Mouse (Mus musculus): Measurements from ENCODE around the gene Mfsd10. TPM values are rescaled to one million over a fixed set of nuclear protein-coding genes. Genes with fewer than 3 reads are reported as not detected.

Mfsd10 gene
- polyA plus RNA-seq (2011; ENCODE audit: insufficient read length, low read depth, missing spikeins), result 62.3 and 62.6 TPM in 2 replicates

DNA sequence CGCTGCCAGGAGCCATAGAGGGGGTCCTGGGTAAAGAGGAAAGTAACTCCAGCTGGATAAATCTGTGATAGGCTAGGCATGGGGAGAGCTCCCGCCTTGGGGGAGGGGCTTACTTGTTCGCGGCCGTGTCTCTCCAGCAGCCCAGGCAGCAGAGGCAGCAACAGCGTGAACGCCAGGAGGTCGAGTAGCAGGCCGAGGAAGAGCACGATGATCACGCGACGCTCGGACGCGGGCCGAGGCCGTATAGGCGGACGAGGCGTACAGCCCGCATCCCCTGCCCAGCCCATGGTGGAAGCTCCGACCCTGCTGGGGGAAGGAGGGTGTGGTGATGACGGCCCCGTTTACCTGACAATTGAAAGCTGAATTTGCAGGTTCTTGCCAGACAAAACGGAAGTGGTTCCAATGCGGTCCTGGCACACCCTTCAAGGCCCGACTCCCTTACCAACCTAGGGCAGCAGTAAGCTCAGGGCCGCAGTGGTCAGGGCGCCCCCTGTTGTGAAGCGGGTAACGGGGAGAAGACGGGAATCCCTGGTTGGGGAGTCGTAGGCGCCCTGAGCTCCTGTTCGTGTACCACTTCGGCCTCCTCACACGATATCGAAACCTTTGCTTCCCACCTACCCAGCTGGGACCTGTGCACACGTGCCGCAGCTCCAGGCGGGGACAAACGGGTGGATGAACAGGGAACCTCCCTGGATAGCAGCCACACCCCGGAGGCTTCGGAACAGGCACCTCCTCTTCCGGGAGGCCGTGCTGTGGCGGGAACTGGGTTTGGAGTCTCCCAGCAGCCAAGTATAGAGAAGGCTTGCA lies at the start of gene Mfsd10:
TSS of gene Mfsd10 (minus strand) at position 732 of the 807 bp plus-strand sequence.
- TF ChIP-seq POLR2A (IDR thresholded peaks at IDR 0.05; ENCODE audit: low read depth, low read length) (peak; percentile 97), CTCF (IDR thresholded peaks at IDR 0.05; ENCODE audit: borderline replicate concordance, insufficient read depth, low read length) (peak; percentile 60; the same call in 1 of the 2 replicates)
- H3K4me1 ChIP-seq (ENCODE audit: control insufficient read depth, insufficient read depth, low read length), result no peaks in the 10 kb centered on the region
- H3K4me3 ChIP-seq (ENCODE audit: insufficient read depth, low read length), result peak within 1 kb of the TSS; percentile 54
- peak within 1 kb of the TSS; percentile 74 for H3K27ac ChIP-seq (ENCODE audit: insufficient read depth, low read length)

DNA sequence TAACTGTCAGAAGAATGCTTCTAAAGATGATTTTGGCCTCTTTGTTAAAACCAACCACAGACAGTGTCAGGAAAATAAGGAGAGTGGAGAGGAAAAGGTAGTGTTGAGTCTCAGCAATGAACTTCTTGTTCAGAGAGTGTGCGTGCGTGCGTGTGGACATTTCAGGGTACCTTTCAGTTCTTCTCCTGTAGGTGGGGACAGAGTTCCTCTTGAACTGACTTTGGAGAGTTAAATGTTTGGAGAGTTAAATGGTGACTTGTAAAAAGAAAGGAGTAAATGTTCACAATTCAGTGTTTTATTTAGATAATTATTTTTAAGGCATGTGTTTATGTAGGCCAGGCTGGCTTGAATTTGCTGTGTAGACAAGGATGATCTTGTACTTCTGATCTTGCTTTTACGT lies 33.3 kb upstream of the Mfsd10 start:
- Histone ChIP-seq H3K27ac (ENCODE audit: insufficient read depth, low read length) (no peak overlapping the region), H3K4me3 (ENCODE audit: insufficient read depth, low read length) (no peak overlapping the region), H3K4me1 (ENCODE audit: control insufficient read depth, insufficient read depth, low read length) (no peaks in the 10 kb centered on the region)
- TF ChIP-seq CTCF (IDR thresholded peaks at IDR 0.05; ENCODE audit: borderline replicate concordance, insufficient read depth, low read length) (no peak), POLR2A (IDR thresholded peaks at IDR 0.05; ENCODE audit: low read depth, low read length) (no peak)

- Histone ChIP-seq H3K4me1 (ENCODE audit: control insufficient read depth, insufficient read depth, low read length) (no peaks in the 10 kb centered on the region), H3K4me3 (ENCODE audit: insufficient read depth, low read length) (no peak overlapping the region), H3K27ac (ENCODE audit: insufficient read depth, low read length) (no peak overlapping the region)
- TF ChIP-seq CTCF (IDR thresholded peaks at IDR 0.05; ENCODE audit: borderline replicate concordance, insufficient read depth, low read length) (no peak), POLR2A (IDR thresholded peaks at IDR 0.05; ENCODE audit: low read depth, low read length) (no peak)
These were observed 32.5 kb upstream of the Mfsd10 start for GRCm38 (mm10) chr5:34669493-34669892.

- H3K4me3 ChIP-seq (ENCODE audit: insufficient read depth, low read length), result no peak overlapping the region
- H3K27ac ChIP-seq (ENCODE audit: insufficient read depth, low read length), result peak overlapping the region; percentile 62; the same call in 1 of the 2 replicates
- TF ChIP-seq POLR2A (IDR thresholded peaks at IDR 0.05; ENCODE audit: low read depth, low read length) (no peak), CTCF (IDR thresholded peaks at IDR 0.05; ENCODE audit: borderline replicate concordance, insufficient read depth, low read length) (no peak)
- peaks cover 6% of the 10 kb centered on the region for H3K4me1 ChIP-seq (ENCODE audit: control insufficient read depth, insufficient read depth, low read length)
These were observed 26.2 kb upstream of the Mfsd10 start for GRCm38 (mm10) chr5:34663231-34663630.

- Histone ChIP-seq H3K4me1 (ENCODE audit: control insufficient read depth, insufficient read depth, low read length) (peaks cover 6% of the 10 kb centered on the region), H3K4me3 (ENCODE audit: insufficient read depth, low read length) (no peak overlapping the region), H3K27ac (ENCODE audit: insufficient read depth, low read length) (no peak overlapping the region)
- TF ChIP-seq POLR2A (IDR thresholded peaks at IDR 0.05; ENCODE audit: low read depth, low read length), result no peak
- TF ChIP-seq CTCF (IDR thresholded peaks at IDR 0.05; ENCODE audit: borderline replicate concordance, insufficient read depth, low read length), result no peak
These were observed 24.9 kb upstream of the Mfsd10 start for GRCm38 (mm10) chr5:34661909-34662308.

DNA sequence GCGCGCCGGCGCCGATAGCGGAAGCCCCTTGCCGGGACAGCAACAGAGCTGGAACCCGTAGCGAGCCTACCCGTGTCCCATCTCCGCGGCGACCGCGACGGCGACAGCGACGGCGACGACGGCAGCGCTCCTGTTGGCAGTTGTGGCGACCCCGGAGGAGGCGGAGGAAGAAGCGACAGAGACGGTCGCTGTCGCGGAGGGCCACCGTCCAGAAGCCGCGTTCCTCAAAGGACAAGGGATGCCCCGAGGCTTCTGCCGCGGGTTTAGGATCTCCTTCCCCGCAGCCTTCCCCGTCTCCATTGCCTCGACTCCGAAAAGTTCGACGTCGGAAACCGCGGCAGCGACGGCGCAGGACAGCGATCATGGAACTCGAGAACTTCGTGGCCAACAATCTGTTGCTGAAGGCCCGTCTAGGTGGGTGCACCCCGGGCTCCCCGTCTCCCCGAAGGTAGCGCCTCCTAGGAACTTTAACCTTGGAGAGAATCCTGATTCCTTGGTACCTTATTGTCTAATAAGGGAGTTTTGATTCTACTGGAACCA lies 23.6 kb upstream of the Mfsd10 start:
- TF ChIP-seq CTCF (IDR thresholded peaks at IDR 0.05; ENCODE audit: borderline replicate concordance, insufficient read depth, low read length) (no peak), POLR2A (IDR thresholded peaks at IDR 0.05; ENCODE audit: low read depth, low read length) (no peak)
- Histone ChIP-seq H3K27ac (ENCODE audit: insufficient read depth, low read length) (peak overlapping the region; percentile 80), H3K4me3 (ENCODE audit: insufficient read depth, low read length) (peak overlapping the region; percentile 70), H3K4me1 (ENCODE audit: control insufficient read depth, insufficient read depth, low read length) (peaks cover 6% of the 10 kb centered on the region)

GRCm38 (mm10) chr5:34659686-34660590 lies 22.9 kb upstream of the Mfsd10 start, which contains the start of the genes Nop14 and Grk4:
Gene Nop14 (minus strand): TSS chr5:34660148.
Gene Grk4 (plus strand): TSS chr5:34660379.
- TF ChIP-seq CTCF (IDR thresholded peaks at IDR 0.05; ENCODE audit: borderline replicate concordance, insufficient read depth, low read length) (peak; percentile 31; the same call in 1 of the 2 replicates), POLR2A (IDR thresholded peaks at IDR 0.05; ENCODE audit: low read depth, low read length) (peak; percentile 99)
- Histone ChIP-seq H3K4me3 (ENCODE audit: insufficient read depth, low read length) (peak within 1 kb of the TSS; percentile 83), H3K27ac (ENCODE audit: insufficient read depth, low read length) (peak within 1 kb of the TSS; percentile 80), H3K4me1 (ENCODE audit: control insufficient read depth, insufficient read depth, low read length) (peaks cover 6% of the 10 kb centered on the region)

GRCm38 (mm10) chr5:34657556-34657955 lies 20.5 kb upstream of the Mfsd10 start:
- Histone ChIP-seq H3K4me1 (ENCODE audit: control insufficient read depth, insufficient read depth, low read length) (no peaks in the 10 kb centered on the region), H3K4me3 (ENCODE audit: insufficient read depth, low read length) (no peak overlapping the region), H3K27ac (ENCODE audit: insufficient read depth, low read length) (no peak overlapping the region)
- TF ChIP-seq POLR2A (IDR thresholded peaks at IDR 0.05; ENCODE audit: low read depth, low read length) (no peak), CTCF (IDR thresholded peaks at IDR 0.05; ENCODE audit: borderline replicate concordance, insufficient read depth, low read length) (no peak)

GRCm38 (mm10) chr5:34654881-34655280 lies 17.9 kb upstream of the Mfsd10 start:
- Histone ChIP-seq H3K4me3 (ENCODE audit: insufficient read depth, low read length) (no peak overlapping the region), H3K27ac (ENCODE audit: insufficient read depth, low read length) (no peak overlapping the region), H3K4me1 (ENCODE audit: control insufficient read depth, insufficient read depth, low read length) (no peaks in the 10 kb centered on the region)
- TF ChIP-seq POLR2A (IDR thresholded peaks at IDR 0.05; ENCODE audit: low read depth, low read length), result no peak
- no peak for TF ChIP-seq CTCF (IDR thresholded peaks at IDR 0.05; ENCODE audit: borderline replicate concordance, insufficient read depth, low read length)
